Mouse (Mus musculus): ENCODE results near the gene Akap12.

Akap12 gene

GRCm38 (mm10) chr10:4266041-4266930 lies at the start of gene Akap12:
Gene Akap12, plus strand, starts transcription at chr10:4266380.
- no peak for DNase-seq (ENCODE audit: low spot score)

- no peak for DNase-seq (ENCODE audit: low spot score)
Observed at GRCm38 (mm10) chr10:4230563-4231359, 35.4 kb upstream of the Akap12 start.

- no peak for DNase-seq (ENCODE audit: low spot score)
Observed at GRCm38 (mm10) chr10:4233102-4233501, 33.1 kb upstream of the Akap12 start.

GRCm38 (mm10) chr10:4239794-4240574 lies 26.2 kb upstream of the Akap12 start:
- DNase-seq (ENCODE audit: low spot score): no peak

- DNase-seq (ENCODE audit: low spot score): no peak
Observed at GRCm38 (mm10) chr10:4243591-4244300, 22.4 kb upstream of the Akap12 start.

GRCm38 (mm10) chr10:4245812-4246211 lies 20.4 kb upstream of the Akap12 start:
- DNase-seq (ENCODE audit: low spot score): no peak

GRCm38 (mm10) chr10:4246407-4246806 lies 19.8 kb upstream of the Akap12 start:
- DNase-seq (ENCODE audit: low spot score): no peak

- DNase-seq (ENCODE audit: low spot score): no peak
Observed at GRCm38 (mm10) chr10:4249235-4249845, 16.8 kb upstream of the Akap12 start.

- DNase-seq (ENCODE audit: low spot score): no peak
Observed at GRCm38 (mm10) chr10:4250681-4251080, 15.5 kb upstream of the Akap12 start.

GRCm38 (mm10) chr10:4253613-4254012 lies 12.6 kb upstream of the Akap12 start:
- DNase-seq (ENCODE audit: low spot score): no peak

- DNase-seq (ENCODE audit: low spot score): no peak
Observed at GRCm38 (mm10) chr10:4254459-4254858, 11.7 kb upstream of the Akap12 start.

- no peak for DNase-seq (ENCODE audit: low spot score)
Observed at GRCm38 (mm10) chr10:4260925-4261324, 5.3 kb upstream of the Akap12 start.

GRCm38 (mm10) chr10:4261359-4261952 lies 4.7 kb upstream of the Akap12 start:
- DNase-seq (ENCODE audit: low spot score): no peak

GRCm38 (mm10) chr10:4265641-4266040 lies 539 bp upstream of the Akap12 start:
- no peak for DNase-seq (ENCODE audit: low spot score)

GRCm38 (mm10) chr10:4266931-4267310 lies 741 bp downstream of the Akap12 start:
- DNase-seq (ENCODE audit: low spot score): no peak

- no peak for DNase-seq (ENCODE audit: low spot score)
Observed at GRCm38 (mm10) chr10:4267481-4267880, 1.3 kb downstream of the Akap12 start.

GRCm38 (mm10) chr10:4268140-4268539 lies 2.0 kb downstream of the Akap12 start:
- DNase-seq (ENCODE audit: low spot score): no peak

GRCm38 (mm10) chr10:4275572-4275971 lies 9.4 kb downstream of the Akap12 start:
- DNase-seq (ENCODE audit: low spot score): no peak

- DNase-seq (ENCODE audit: low spot score): no peak
Observed at GRCm38 (mm10) chr10:4276081-4276480, 9.9 kb downstream of the Akap12 start.

- DNase-seq (ENCODE audit: low spot score): no peak
Observed at GRCm38 (mm10) chr10:4278041-4278440, 11.9 kb downstream of the Akap12 start.

- no peak for DNase-seq (ENCODE audit: low spot score)
Observed at GRCm38 (mm10) chr10:4282395-4282794, 16.2 kb downstream of the Akap12 start.
